Mouse (Mus musculus): Measurements from ENCODE around the gene Gm12184.

DNA sequence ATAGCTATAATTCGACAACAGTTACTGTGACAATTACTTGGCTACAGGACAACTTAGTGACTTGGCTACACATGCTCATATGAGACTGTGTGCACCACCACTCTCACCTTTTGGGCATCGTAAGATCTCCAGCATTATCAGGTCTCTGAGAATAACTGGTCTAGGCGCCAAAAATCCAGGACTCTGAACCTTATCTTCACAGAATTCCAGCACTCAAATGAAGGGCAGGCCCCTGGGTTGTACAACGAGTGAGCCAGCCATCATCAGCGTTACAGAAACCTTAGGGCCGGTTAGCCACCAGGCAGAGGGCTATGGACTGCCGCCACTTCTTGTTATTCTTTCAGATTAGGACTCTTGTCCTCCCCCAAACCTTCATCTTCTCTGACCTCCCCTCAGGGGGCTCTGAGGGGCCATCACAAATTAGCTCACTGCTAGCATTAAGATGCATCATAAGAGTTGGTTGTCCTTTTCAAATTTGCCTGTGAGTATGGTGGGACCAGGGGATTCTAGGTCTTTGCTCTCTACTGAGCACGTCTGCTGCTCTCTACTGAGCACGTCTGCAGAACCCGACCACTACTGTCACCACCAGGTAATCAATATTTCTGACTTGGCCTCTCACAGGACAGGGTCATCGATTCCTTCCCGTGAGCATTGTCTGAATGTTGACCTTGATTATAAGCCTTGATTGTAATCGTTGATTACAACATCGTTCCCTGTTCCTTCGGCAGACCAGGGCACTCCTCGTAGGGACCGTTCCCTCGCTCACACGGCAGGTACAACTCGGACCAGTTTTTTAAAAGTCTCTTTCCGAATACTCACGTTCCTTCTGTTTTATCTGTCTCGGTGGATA, 26.4 kb upstream of the Gm12184 start:
- TF ChIP-seq CHD2 (IDR thresholded peaks at IDR 0.05; ENCODE audit: low read depth, low read length) (no peak), HCFC1 (IDR thresholded peaks at IDR 0.05; ENCODE audit: borderline replicate concordance, insufficient read depth, low read length) (no peak)

Data from ES-E14 (cell line).